Mouse (Mus musculus): ENCODE data around the gene Pard3. TPM values are rescaled to one million over a fixed set of nuclear protein-coding genes. Genes with fewer than 3 reads are reported as not detected.

Gene Pard3
- polyA plus RNA-seq, 1 experiment from 2014 or later: 16.1 TPM

- peaks cover 12% of the 10 kb centered on the region; the same call in 1 of the 2 replicates for H3K4me1 ChIP-seq
- no peak overlapping the region for H3K27ac ChIP-seq (replicated peaks)
- no peak overlapping the region for H3K9ac ChIP-seq (replicated peaks)
- H3K9me3 ChIP-seq (replicated peaks): no peaks in the 10 kb centered on the region
- no peaks in the 10 kb centered on the region for H3K27me3 ChIP-seq (replicated peaks)
- no peak for ATAC-seq (ENCODE audit: low FRiP score)
- H3K4me3 ChIP-seq (replicated peaks): no peak overlapping the region
- WGBS: 85% methylated on average over 3 of the region's 3 CpGs
- no peak overlapping the region for H3K4me2 ChIP-seq
- H3K36me3 ChIP-seq: no peaks in the 10 kb centered on the region
These were observed 468.2 kb downstream of the Pard3 start for GRCm38 (mm10) chr8:127531866-127532265.

- WGBS: 54% methylated on average over 3 of the region's 3 CpGs
- no peak for ATAC-seq (ENCODE audit: low FRiP score)
- Histone ChIP-seq H3K27ac (replicated peaks) (peak overlapping the region; percentile 20; the same call in 1 of the 2 replicates), H3K36me3 (no peaks in the 10 kb centered on the region), H3K4me1 (peaks cover 12% of the 10 kb centered on the region; the same call in 1 of the 2 replicates), H3K9me3 (replicated peaks) (no peaks in the 10 kb centered on the region), H3K9ac (replicated peaks) (no peak overlapping the region), H3K4me2 (no peak overlapping the region), H3K27me3 (replicated peaks) (no peaks in the 10 kb centered on the region), H3K4me3 (replicated peaks) (no peak overlapping the region)
These were observed 471.1 kb downstream of the Pard3 start for GRCm38 (mm10) chr8:127534789-127535188.

GRCm38 (mm10) chr8:127535192-127535845 is 471.6 kb downstream of the Pard3 start:
- no peak overlapping the region for H3K4me3 ChIP-seq (replicated peaks)
- H3K4me2 ChIP-seq: no peak overlapping the region
- H3K36me3 ChIP-seq: no peaks in the 10 kb centered on the region
- H3K27me3 ChIP-seq (replicated peaks): no peaks in the 10 kb centered on the region
- no peak for ATAC-seq (ENCODE audit: low FRiP score)
- no peaks in the 10 kb centered on the region for H3K9me3 ChIP-seq (replicated peaks)
- H3K9ac ChIP-seq (replicated peaks): no peak overlapping the region
- peaks cover 12% of the 10 kb centered on the region; the same call in 1 of the 2 replicates for H3K4me1 ChIP-seq
- 57% methylated on average over 8 of the region's 8 CpGs for WGBS
- peak overlapping the region; percentile 20 for H3K27ac ChIP-seq (replicated peaks)

GRCm38 (mm10) chr8:127535846-127536220 is 472.1 kb downstream of the Pard3 start:
- WGBS: 64% methylated on average over 1 of the region's 1 CpGs
- Histone ChIP-seq H3K36me3 (no peaks in the 10 kb centered on the region), H3K4me2 (no peak overlapping the region), H3K27ac (replicated peaks) (no peak overlapping the region), H3K4me1 (peaks cover 12% of the 10 kb centered on the region; the same call in 1 of the 2 replicates), H3K27me3 (replicated peaks) (no peaks in the 10 kb centered on the region), H3K9me3 (replicated peaks) (no peaks in the 10 kb centered on the region), H3K4me3 (replicated peaks) (no peak overlapping the region), H3K9ac (replicated peaks) (no peak overlapping the region)
- ATAC-seq (ENCODE audit: low FRiP score): no peak

- Histone ChIP-seq H3K4me3 (replicated peaks) (no peak overlapping the region), H3K36me3 (no peaks in the 10 kb centered on the region), H3K4me1 (peaks cover 12% of the 10 kb centered on the region), H3K27ac (replicated peaks) (no peak overlapping the region), H3K9me3 (replicated peaks) (no peaks in the 10 kb centered on the region), H3K4me2 (no peak overlapping the region), H3K27me3 (replicated peaks) (no peaks in the 10 kb centered on the region), H3K9ac (replicated peaks) (no peak overlapping the region)
- 87% methylated on average over 3 of the region's 3 CpGs for WGBS
- ATAC-seq (ENCODE audit: low FRiP score): no peak
These were observed 476.1 kb downstream of the Pard3 start for GRCm38 (mm10) chr8:127539803-127540202.

- no peak overlapping the region for H3K9ac ChIP-seq (replicated peaks)
- peaks cover 8% of the 10 kb centered on the region for H3K4me1 ChIP-seq
- H3K27ac ChIP-seq (replicated peaks): no peak overlapping the region
- H3K4me2 ChIP-seq: no peak overlapping the region
- no peak for ATAC-seq (ENCODE audit: low FRiP score)
- no peaks in the 10 kb centered on the region for H3K9me3 ChIP-seq (replicated peaks)
- 93% methylated on average over 3 of the region's 3 CpGs for WGBS
- no peaks in the 10 kb centered on the region for H3K27me3 ChIP-seq (replicated peaks)
- no peak overlapping the region for H3K4me3 ChIP-seq (replicated peaks)
- no peaks in the 10 kb centered on the region for H3K36me3 ChIP-seq
These were observed 476.6 kb downstream of the Pard3 start for GRCm38 (mm10) chr8:127540273-127540672.

GRCm38 (mm10) chr8:127542162-127542561 is 478.5 kb downstream of the Pard3 start:
- H3K36me3 ChIP-seq: no peaks in the 10 kb centered on the region
- H3K9ac ChIP-seq (replicated peaks): no peak overlapping the region
- WGBS: 95% methylated on average over 2 of the region's 2 CpGs
- H3K27me3 ChIP-seq (replicated peaks): no peaks in the 10 kb centered on the region
- H3K9me3 ChIP-seq (replicated peaks): no peaks in the 10 kb centered on the region
- H3K4me3 ChIP-seq (replicated peaks): no peak overlapping the region
- peaks cover 5% of the 10 kb centered on the region for H3K4me1 ChIP-seq
- no peak for ATAC-seq (ENCODE audit: low FRiP score)
- no peak overlapping the region for H3K27ac ChIP-seq (replicated peaks)
- no peak overlapping the region for H3K4me2 ChIP-seq

- Histone ChIP-seq H3K27me3 (replicated peaks) (no peaks in the 10 kb centered on the region), H3K4me2 (no peak overlapping the region), H3K36me3 (no peaks in the 10 kb centered on the region), H3K9ac (replicated peaks) (no peak overlapping the region), H3K4me3 (replicated peaks) (no peak overlapping the region), H3K4me1 (peaks cover 5% of the 10 kb centered on the region), H3K27ac (replicated peaks) (no peak overlapping the region), H3K9me3 (replicated peaks) (no peaks in the 10 kb centered on the region)
- no peak for ATAC-seq (ENCODE audit: low FRiP score)
- 50% methylated on average over 7 of the region's 7 CpGs for WGBS
These were observed 480.0 kb downstream of the Pard3 start for GRCm38 (mm10) chr8:127543676-127544075.

GRCm38 (mm10) chr8:127546161-127546560 is 482.5 kb downstream of the Pard3 start:
- Histone ChIP-seq H3K36me3 (no peaks in the 10 kb centered on the region), H3K27me3 (replicated peaks) (no peaks in the 10 kb centered on the region), H3K4me1 (peaks cover 13% of the 10 kb centered on the region), H3K9me3 (replicated peaks) (no peaks in the 10 kb centered on the region), H3K9ac (replicated peaks) (no peak overlapping the region), H3K27ac (replicated peaks) (no peak overlapping the region), H3K4me2 (no peak overlapping the region), H3K4me3 (replicated peaks) (no peak overlapping the region)
- WGBS: 83% methylated on average over 2 of the region's 2 CpGs
- ATAC-seq (ENCODE audit: low FRiP score): no peak

GRCm38 (mm10) chr8:127550928-127551327 is 487.2 kb downstream of the Pard3 start:
- no peaks in the 10 kb centered on the region for H3K27me3 ChIP-seq (replicated peaks)
- 0 out of 2 replicates have a peak overlapping the region, but pooled peaks have one; percentile 15 for H3K4me2 ChIP-seq
- no peak overlapping the region for H3K9ac ChIP-seq (replicated peaks)
- H3K36me3 ChIP-seq: no peaks in the 10 kb centered on the region
- H3K4me1 ChIP-seq: peaks cover 31% of the 10 kb centered on the region
- WGBS: 40% methylated on average over 4 of the region's 4 CpGs
- ATAC-seq (ENCODE audit: low FRiP score): peak; percentile 82
- no peak overlapping the region for H3K4me3 ChIP-seq (replicated peaks)
- peak overlapping the region; percentile 79 for H3K27ac ChIP-seq (replicated peaks)
- H3K9me3 ChIP-seq (replicated peaks): no peaks in the 10 kb centered on the region

GRCm38 (mm10) chr8:127552161-127552595 is 488.5 kb downstream of the Pard3 start:
- ATAC-seq (ENCODE audit: low FRiP score): peak; percentile 55; the same call in 1 of the 2 replicates
- WGBS: 27% methylated on average over 11 of the region's 11 CpGs
- peak overlapping the region; percentile 76 for H3K27ac ChIP-seq (replicated peaks)
- peak overlapping the region; percentile 45 for H3K4me2 ChIP-seq
- H3K9me3 ChIP-seq (replicated peaks): no peaks in the 10 kb centered on the region
- H3K4me3 ChIP-seq (replicated peaks): 0 out of 2 replicates have a peak overlapping the region, but pooled peaks have one; percentile 1
- peaks cover 31% of the 10 kb centered on the region for H3K4me1 ChIP-seq
- no peaks in the 10 kb centered on the region for H3K36me3 ChIP-seq
- H3K27me3 ChIP-seq (replicated peaks): no peaks in the 10 kb centered on the region
- peak overlapping the region; percentile 26; the same call in 1 of the 2 replicates for H3K9ac ChIP-seq (replicated peaks)

GRCm38 (mm10) chr8:127552836-127553235 is 489.1 kb downstream of the Pard3 start:
- no peaks in the 10 kb centered on the region for H3K9me3 ChIP-seq (replicated peaks)
- no peak overlapping the region for H3K4me3 ChIP-seq (replicated peaks)
- H3K27me3 ChIP-seq (replicated peaks): no peaks in the 10 kb centered on the region
- peaks cover 31% of the 10 kb centered on the region for H3K4me1 ChIP-seq
- 19% methylated on average over 13 of the region's 13 CpGs for WGBS
- no peaks in the 10 kb centered on the region for H3K36me3 ChIP-seq
- H3K4me2 ChIP-seq: peak overlapping the region; percentile 45
- peak overlapping the region; percentile 76 for H3K27ac ChIP-seq (replicated peaks)
- peak; percentile 20; the same call in 1 of the 2 replicates for ATAC-seq (ENCODE audit: low FRiP score)
- H3K9ac ChIP-seq (replicated peaks): peak overlapping the region; percentile 26; the same call in 1 of the 2 replicates
